In genomic region chr11:30928498-30928897, GRCm38 (mm10) we compare ENCODE assay signal across 27 mouse cellular contexts. TPM values are rescaled to one million over a fixed set of nuclear protein-coding genes. Genes with fewer than 3 reads are reported as not detected.
DNase-seq lines count a peak whose midpoint lies in the region; ATAC-seq and TF ChIP-seq lines count a peak whose summit lies in the region.
"Had no signal": no experiment of that assay in that cellular context is flagged by ENCODE, and none has a peak within 500 bp of the region (broad histone marks: within the 10 kb centered on the region; RNA-seq: fewer than 3 reads in every experiment).

No protein-coding gene starts in this region.

- no peak overlapping the region for H3K4me3 ChIP-seq in MEL (ENCODE audit: control insufficient read depth in 1 of 2, insufficient read depth in 1 of 2, low read depth in 2 of 2, low read length in 2 of 2)
- H3K4me3 ChIP-seq in forebrain, postnatal 0 days (ENCODE audit: low read depth, low read length) = no peak overlapping the region
- H3K4me3 ChIP-seq: embryonic facial prominence, embryonic 12.5 days; embryonic facial prominence, embryonic 15.5 days; heart, embryonic 12.5 days; heart, embryonic 15.5 days; hindbrain, embryonic 10.5 days had no signal

- no peak overlapping the region for H3K4me2 ChIP-seq in forebrain, postnatal 0 days (ENCODE audit: low read depth)
- H3K4me2 ChIP-seq: embryonic facial prominence, embryonic 12.5 days; embryonic facial prominence, embryonic 15.5 days; heart, embryonic 12.5 days; heart, embryonic 15.5 days; hindbrain, embryonic 14.5 days had no signal

- WGBS in forebrain, postnatal 0 days = 100% methylated on average over 1 of the region's 1 CpGs

- no peak for TF ChIP-seq RAD21 in MEL (IDR thresholded peaks at IDR 0.05; ENCODE audit: low read depth, low read length)

- H3K4me1 ChIP-seq in MEL (ENCODE audit: control insufficient read depth in 1 of 2, insufficient read depth in 2 of 2, low read length in 2 of 2) = peaks cover 25% of the 10 kb centered on the region in 2 experiments
- no peaks in the 10 kb centered on the region for H3K4me1 ChIP-seq in forebrain, postnatal 0 days (ENCODE audit: insufficient read depth)
- H3K4me1 ChIP-seq: embryonic facial prominence, embryonic 12.5 days; embryonic facial prominence, embryonic 15.5 days; heart, embryonic 12.5 days; heart, embryonic 15.5 days; hindbrain, embryonic 10.5 days had no signal

- DNase-seq in layer of hippocampus, adult 11-12 months (ENCODE audit: low spot score) = peak; percentile 9
- DNase-seq in layer of hippocampus, postnatal 25 days (ENCODE audit: extremely low spot score in 1 of 2, low spot score in 1 of 2) = no peak
- DNase-seq in MEL (ENCODE audit: low read depth, low spot score) = no peak
- DNase-seq in layer of hippocampus, adult 9-11 months = peak; percentile 29
- DNase-seq in telencephalon, adult 2 months (ENCODE audit: low read depth, low spot score) = peak; percentile 5
- DNase-seq in gastrocnemius, postnatal 25 days = no peak
- no peak for DNase-seq in forebrain, postnatal 0 days
- DNase-seq: adrenal gland, postnatal 10 days; adrenal gland, postnatal 36 days; cerebellum, adult 11 months; cerebellum, adult 2 months; cerebellum, adult 9-11 months; cerebellum, postnatal 25 days; gastrocnemius, postnatal 10 days; heart, adult 11 months; heart, postnatal 10 days; heart, postnatal 36 days had no signal

- peak overlapping the region; percentile 20 for H3K27ac ChIP-seq in MEL (ENCODE audit: control insufficient read depth, low read depth, low read length)
- no peak overlapping the region for H3K27ac ChIP-seq in forebrain, postnatal 0 days (ENCODE audit: low read depth, low read length)
- H3K27ac ChIP-seq: embryonic facial prominence, embryonic 12.5 days; embryonic facial prominence, embryonic 15.5 days; heart, embryonic 15.5 days; hindbrain, embryonic 10.5 days; hindbrain, embryonic 14.5 days; hindbrain, postnatal 0 days had no signal

- TF ChIP-seq CTCF in MEL (IDR thresholded peaks at IDR 0.05 in 2 of 3, conservative IDR thresholded peaks at IDR 0.05 in 1 of 3; ENCODE audit: control insufficient read depth in 1 of 3, insufficient read depth in 1 of 3, low read depth in 2 of 3, low read length in 3 of 3, poor library complexity in 1 of 3, severe bottlenecking in 1 of 3) = no peak
- no peak for TF ChIP-seq CTCF in forebrain, postnatal 0 days (IDR thresholded peaks at IDR 0.05; ENCODE audit: low read depth)

- no peak overlapping the region for H3K9ac ChIP-seq in MEL (ENCODE audit: control insufficient read depth, low read depth, low read length, poor library complexity, severe bottlenecking)
- no peak overlapping the region for H3K9ac ChIP-seq in forebrain, postnatal 0 days
- H3K9ac ChIP-seq: embryonic facial prominence, embryonic 12.5 days; embryonic facial prominence, embryonic 15.5 days; heart, embryonic 12.5 days; heart, embryonic 15.5 days; hindbrain, embryonic 14.5 days had no signal

- no peak for ATAC-seq in forebrain, postnatal 0 days
- ATAC-seq: forebrain, embryonic 14.5 days; hindbrain, postnatal 0 days; Patski had no signal

- H3K27me3 ChIP-seq in MEL (ENCODE audit: control insufficient read depth in 1 of 2, insufficient read depth in 2 of 2, low read length in 2 of 2) = no peaks in the 10 kb centered on the region
- H3K27me3 ChIP-seq in forebrain, postnatal 0 days (ENCODE audit: insufficient read depth, low read length) = no peaks in the 10 kb centered on the region
- H3K27me3 ChIP-seq: embryonic facial prominence, embryonic 12.5 days; embryonic facial prominence, embryonic 15.5 days; heart, embryonic 12.5 days; heart, embryonic 15.5 days; Patski had no signal

- no peaks in the 10 kb centered on the region for H3K79me2 ChIP-seq in MEL (ENCODE audit: control insufficient read depth, insufficient read depth, low read length, poor library complexity)

- TF ChIP-seq EP300 in MEL (IDR thresholded peaks at IDR 0.05; ENCODE audit: low read depth in 1 of 2, low read length in 2 of 2) = no peak

- H3K9me3 ChIP-seq in MEL (replicated peaks; ENCODE audit: insufficient read depth, low read length) = no peaks in the 10 kb centered on the region
- H3K9me3 ChIP-seq in forebrain, postnatal 0 days (ENCODE audit: low read length) = no peaks in the 10 kb centered on the region
- H3K9me3 ChIP-seq: embryonic facial prominence, embryonic 12.5 days; embryonic facial prominence, embryonic 15.5 days; heart, embryonic 12.5 days; heart, embryonic 15.5 days; hindbrain, embryonic 10.5 days had no signal

- peaks cover 6 to 43% of the 10 kb centered on the region in 2 experiments for H3K36me3 ChIP-seq in MEL (ENCODE audit: control insufficient read depth in 1 of 2, insufficient read depth in 2 of 2, low read length in 2 of 2)
- peaks cover 16% of the 10 kb centered on the region for H3K36me3 ChIP-seq in forebrain, postnatal 0 days (ENCODE audit: insufficient read depth)

- TF ChIP-seq POLR2A in MEL (IDR thresholded peaks at IDR 0.05; ENCODE audit: control insufficient read depth in 1 of 2, insufficient read depth in 1 of 2, low read depth in 1 of 2, low read length in 2 of 2, poor library complexity in 1 of 2) = no peak

TF ChIP-seq in MEL, 35 proteins besides CTCF, POLR2A, EP300 and RAD21:
- no peak for TF ChIP-seq TBP (IDR thresholded peaks at IDR 0.05; ENCODE audit: low read depth, low read length)
- TF ChIP-seq NELFE (IDR thresholded peaks at IDR 0.05; ENCODE audit: low read depth, low read length) = no peak
- no peak for TF ChIP-seq MYB (IDR thresholded peaks at IDR 0.05; ENCODE audit: low read depth, low read length)
- no peak for TF ChIP-seq CHD2 (IDR thresholded peaks at IDR 0.05; ENCODE audit: low read length)
- TF ChIP-seq CHD1 (IDR thresholded peaks at IDR 0.05; ENCODE audit: low read depth, low read length) = no peak
- no peak for TF ChIP-seq ZNF384 (IDR thresholded peaks at IDR 0.05; ENCODE audit: low read depth, low read length)
- no peak for TF ChIP-seq MYC (IDR thresholded peaks at IDR 0.05; ENCODE audit: low read depth, low read length)
- TF ChIP-seq HCFC1 (IDR thresholded peaks at IDR 0.05; ENCODE audit: low read depth, low read length) = no peak
- no peak for TF ChIP-seq TAL1 (IDR thresholded peaks at IDR 0.05; ENCODE audit: low read length)
- TF ChIP-seq E2F4 (IDR thresholded peaks at IDR 0.05; ENCODE audit: borderline replicate concordance, low read depth, low read length) = no peak
- TF ChIP-seq RCOR1 (IDR thresholded peaks at IDR 0.05; ENCODE audit: low read depth, low read length) = no peak
- TF ChIP-seq ZC3H11A (IDR thresholded peaks at IDR 0.05; ENCODE audit: low read depth, low read length) = no peak
- no peak for TF ChIP-seq ZMIZ1 (IDR thresholded peaks at IDR 0.05; ENCODE audit: low read depth, low read length)
- no peak for TF ChIP-seq MXI1 (IDR thresholded peaks at IDR 0.05; ENCODE audit: low read depth, low read length)
- no peak for TF ChIP-seq USF2 (IDR thresholded peaks at IDR 0.05; ENCODE audit: borderline replicate concordance in 1 of 2, insufficient read depth in 1 of 2, low read depth in 1 of 2, low read length in 2 of 2)
- no peak for TF ChIP-seq JUND (IDR thresholded peaks at IDR 0.05; ENCODE audit: low read depth, low read length)

RNA-seq across cellular contexts. Expression of gene Erlec1, which starts 25.6 kb away (rescaled TPM):
- 10 to 100 TPM; 49.4 to 53.7 TPM for total RNA-seq in layer of hippocampus, postnatal 25 days (2021)
- 6.7 and 7.4 TPM in 2 replicates for total RNA-seq in MEL (2012; rRNA removed)
- 10 to 100 TPM in 1 of 2 experiments, not detected in 1; 22.3 TPM for polyA plus RNA-seq in MEL (2012; ENCODE audit: insufficient read depth in 1 of 2, insufficient read length in 2 of 2, low read depth in 1 of 2, low replicate concordance in 2 of 2, missing spikeins in 1 of 2)
- 10 to 100 TPM; 25.4 to 31.6 TPM for total RNA-seq in gastrocnemius, postnatal 25 days (2021)
- total RNA-seq in forebrain, postnatal 0 days (2014; rRNA removed) = 9.7 and 13.7 TPM in 2 replicates
- 8.6 and 9.1 TPM in 2 replicates for polyA plus RNA-seq in forebrain, postnatal 0 days (2015; fragmentation: Nextera tagmentation; extraction: Ambion mirVana)

RNA-seq across cellular contexts. Expression of gene Asb3, which starts 43.3 kb away (rescaled TPM):
- total RNA-seq in layer of hippocampus, postnatal 25 days (2021) = 10 to 100 TPM; 17.1 to 17.8 TPM
- 13.8 and 14.3 TPM in 2 replicates for total RNA-seq in MEL (2012; rRNA removed)
- 1 to 10 TPM in 1 of 2 experiments, not detected in 1; 7.9 TPM for polyA plus RNA-seq in MEL (2012; ENCODE audit: insufficient read depth in 1 of 2, insufficient read length in 2 of 2, low read depth in 1 of 2, low replicate concordance in 2 of 2, missing spikeins in 1 of 2)
- 1 to 10 TPM; 6.1 to 6.9 TPM for total RNA-seq in gastrocnemius, postnatal 25 days (2021)
- 25.7 and 28.2 TPM in 2 replicates for total RNA-seq in forebrain, postnatal 0 days (2014; rRNA removed)
- polyA plus RNA-seq in forebrain, postnatal 0 days (2015; fragmentation: Nextera tagmentation; extraction: Ambion mirVana) = 23.1 and 25.5 TPM in 2 replicates

RNA-seq across cellular contexts. Expression of gene Gpr75, which starts 43.3 kb away (rescaled TPM):
- total RNA-seq in layer of hippocampus, postnatal 25 days (2021) = 10 to 100 TPM; 11.1 to 11.2 TPM
- total RNA-seq in MEL (2012; rRNA removed) = 0.08 TPM in 1 of 2 replicates, not detected in the other
- under 1 TPM in 1 of 2 experiments, not detected in 1; 0.08 TPM for polyA plus RNA-seq in MEL (2012; ENCODE audit: insufficient read depth in 1 of 2, insufficient read length in 2 of 2, low read depth in 1 of 2, low replicate concordance in 2 of 2, missing spikeins in 1 of 2)
- under 1 TPM; 0.08 to 0.16 TPM for total RNA-seq in gastrocnemius, postnatal 25 days (2021)
- 9.4 and 11.0 TPM in 2 replicates for total RNA-seq in forebrain, postnatal 0 days (2014; rRNA removed)
- polyA plus RNA-seq in forebrain, postnatal 0 days (2015; fragmentation: Nextera tagmentation; extraction: Ambion mirVana) = 4.1 and 6.5 TPM in 2 replicates
- total RNA-seq: common myeloid progenitor, adult 5-6 weeks; heart, postnatal 10 days had no signal

RNA-seq across cellular contexts. Expression of gene Chac2, which starts 57.7 kb away (rescaled TPM):
- 10 to 100 TPM; 15.6 to 16.7 TPM for total RNA-seq in layer of hippocampus, postnatal 25 days (2021)
- 11.1 and 16.1 TPM in 2 replicates for total RNA-seq in MEL (2012; rRNA removed)
- polyA plus RNA-seq in MEL (2012; ENCODE audit: insufficient read depth in 1 of 2, insufficient read length in 2 of 2, low read depth in 1 of 2, low replicate concordance in 2 of 2, missing spikeins in 1 of 2) = 10 to 100 TPM in 1 of 2 experiments, not detected in 1; 10.8 TPM
- 10 to 100 TPM; 14.5 to 16.0 TPM for total RNA-seq in gastrocnemius, postnatal 25 days (2021)
- 18.1 and 27.8 TPM in 2 replicates for total RNA-seq in forebrain, postnatal 0 days (2014; rRNA removed)
- 21.9 and 28.4 TPM in 2 replicates for polyA plus RNA-seq in forebrain, postnatal 0 days (2015; fragmentation: Nextera tagmentation; extraction: Ambion mirVana)

Comparison
In these comparisons a context has a peak if more than half of its experiments do, and no peak if none do; other contexts are left out.
1. DNase-seq: peak in layer of hippocampus, adult 11-12 months (single experiment), layer of hippocampus, adult 9-11 months (single experiment) and telencephalon, adult 2 months (single experiment); none in layer of hippocampus, postnatal 25 days (0 of 2), MEL (single experiment), gastrocnemius, postnatal 25 days (single experiment) and forebrain, postnatal 0 days (single experiment).